Mouse (Mus musculus): ENCODE measurements at regions not wholly inside any gene's neighbourhood (a gene's known extent, or its start where the extent isn't known, plus 50 kb on each side); places are given as distances from the start of the nearest gene placed in this dataset.

- no peak for DNase-seq (ENCODE audit: low spot score)
Measured at GRCm38 (mm10) chr16:30160399-30160798, 96.2 kb downstream of the Hes1 start.

- no peak for DNase-seq (ENCODE audit: low spot score)
Measured at GRCm38 (mm10) chr16:30163303-30163702, 99.1 kb downstream of the Hes1 start.

- no peak for DNase-seq (ENCODE audit: low spot score)
Measured at GRCm38 (mm10) chr16:30165667-30166180, 101.5 kb downstream of the Hes1 start.

DNA sequence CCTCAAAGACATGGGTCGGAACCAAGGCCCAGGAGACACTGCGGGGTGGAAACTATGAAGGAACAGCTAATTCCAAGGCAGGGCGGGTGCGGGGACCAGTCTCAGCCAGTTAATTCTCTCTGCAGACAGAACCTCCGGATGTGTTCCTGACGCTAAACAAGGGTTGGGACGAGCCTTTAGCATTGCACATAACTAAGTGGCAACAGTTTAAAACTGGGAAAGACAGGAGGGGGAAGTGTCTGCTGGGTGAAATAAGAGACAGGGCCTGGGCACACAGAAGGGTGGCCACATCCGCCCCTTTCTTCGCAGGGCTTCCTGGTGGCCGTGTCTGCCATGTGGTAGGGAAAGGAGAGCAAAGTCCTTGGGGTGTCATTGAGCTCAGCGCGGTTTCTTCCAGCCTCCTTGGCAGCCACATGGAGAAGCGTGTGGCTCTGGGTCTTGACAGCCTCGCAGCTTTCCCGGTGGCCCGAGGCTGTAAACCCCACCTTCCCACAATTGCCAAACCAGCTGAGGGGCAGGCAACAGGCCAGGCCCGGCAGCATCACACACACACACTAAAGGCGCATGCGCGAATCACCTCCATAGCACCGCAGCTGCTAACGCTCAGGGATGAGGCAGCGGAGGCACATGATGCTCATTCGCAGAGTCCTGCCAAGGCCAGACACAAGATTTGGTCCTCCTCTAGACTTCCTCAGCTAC is 95.8 kb downstream of the Cpn2 start:
- no peak for DNase-seq (ENCODE audit: low spot score)

GRCm38 (mm10) chr16:30172136-30172731 is 95.1 kb downstream of the Cpn2 start:
- no peak for DNase-seq (ENCODE audit: low spot score)

- DNase-seq (ENCODE audit: low spot score): no peak
Measured at GRCm38 (mm10) chr16:30172798-30173202, 94.5 kb downstream of the Cpn2 start.

GRCm38 (mm10) chr16:30173953-30174874 is 93.1 kb downstream of the Cpn2 start:
- no peak for DNase-seq (ENCODE audit: low spot score)

DNA sequence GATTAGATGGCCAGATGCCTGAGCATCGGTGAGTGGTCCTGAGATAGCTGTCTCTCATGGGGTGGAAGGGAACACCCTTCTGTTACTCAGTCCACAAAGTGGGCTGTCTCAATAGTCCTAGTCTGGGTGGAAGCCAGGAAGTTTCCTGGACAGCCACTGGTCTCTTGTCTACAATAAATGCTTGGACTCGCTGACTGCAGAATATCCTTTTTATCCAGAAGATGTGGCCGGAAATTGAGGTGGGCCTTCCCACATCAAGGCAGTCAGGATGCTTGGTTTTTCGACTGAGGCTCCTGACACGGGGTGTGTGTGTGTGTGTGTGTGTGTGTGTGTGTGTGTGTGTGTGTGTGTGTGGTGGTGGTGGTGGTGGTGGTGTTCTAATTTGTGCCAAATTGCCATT is 91.0 kb downstream of the Cpn2 start:
- no peak for DNase-seq (ENCODE audit: low spot score)

GRCm38 (mm10) chr16:30177769-30178168 is 89.5 kb downstream of the Cpn2 start:
- no peak for DNase-seq (ENCODE audit: low spot score)

GRCm38 (mm10) chr16:30178596-30178995 is 88.7 kb downstream of the Cpn2 start:
- no peak for DNase-seq (ENCODE audit: low spot score)

DNA sequence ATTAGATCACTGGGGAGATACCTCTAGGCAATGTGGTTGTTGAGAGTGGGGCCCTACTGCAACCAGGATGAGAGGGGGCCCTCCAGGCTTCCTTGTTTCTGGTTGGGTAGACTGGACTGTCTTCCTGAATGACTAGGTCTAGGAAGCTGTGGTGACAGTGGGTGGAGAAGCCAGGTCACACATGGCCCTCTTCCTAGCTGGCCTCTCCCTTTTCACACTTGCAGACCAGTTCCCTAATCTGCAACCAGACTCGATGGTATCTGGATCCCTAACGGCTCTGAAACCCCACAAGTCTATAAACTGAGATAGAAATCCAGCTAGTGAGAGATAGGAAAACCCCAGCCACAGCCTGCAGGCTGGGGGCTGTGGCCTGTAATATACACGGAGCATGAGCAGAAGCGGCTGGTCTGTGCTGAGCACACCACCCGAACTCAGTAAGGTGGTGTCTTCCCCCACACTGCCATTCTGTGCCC is 87.8 kb downstream of the Cpn2 start:
- DNase-seq (ENCODE audit: low spot score): no peak

GRCm38 (mm10) chr16:30181116-30181515 is 86.2 kb downstream of the Cpn2 start:
- DNase-seq (ENCODE audit: low spot score): no peak

DNA sequence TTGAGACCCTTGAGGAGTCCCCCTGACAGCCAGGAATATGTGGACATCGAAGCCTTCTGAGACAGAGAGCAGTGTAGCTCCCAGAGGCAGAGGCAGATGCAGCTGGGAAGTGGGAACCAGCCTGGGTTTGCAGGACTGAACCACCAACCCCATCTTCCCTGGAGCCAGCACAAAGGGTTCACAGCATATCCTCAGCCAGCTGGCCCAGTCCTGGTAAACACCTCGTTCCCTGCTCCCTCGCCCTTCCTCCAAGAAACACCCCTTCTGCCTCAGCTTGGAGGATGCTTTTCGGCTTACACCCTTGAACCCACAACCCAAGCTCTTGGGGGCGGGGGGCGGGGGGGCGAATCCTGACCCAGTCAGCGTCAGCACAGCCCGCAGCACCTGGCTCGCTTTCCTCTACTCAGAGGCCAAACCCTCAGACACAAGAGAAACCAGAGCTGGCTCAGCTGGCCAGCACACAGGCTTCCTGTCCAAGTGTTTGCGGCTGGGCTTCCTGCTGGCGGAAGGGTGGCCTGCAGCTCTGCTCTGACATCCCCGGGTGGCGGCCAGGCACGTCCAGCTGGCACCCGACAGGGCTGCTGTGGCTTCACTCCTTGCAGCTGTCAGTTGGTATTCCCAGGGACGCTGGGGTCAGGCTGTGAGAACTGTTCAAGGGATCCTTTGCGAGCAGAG is 82.6 kb downstream of the Cpn2 start:
- peak; percentile 44 for DNase-seq (ENCODE audit: low spot score)

GRCm38 (mm10) chr16:30185707-30186106 is 81.6 kb downstream of the Cpn2 start:
- no peak for DNase-seq (ENCODE audit: low spot score)

DNA sequence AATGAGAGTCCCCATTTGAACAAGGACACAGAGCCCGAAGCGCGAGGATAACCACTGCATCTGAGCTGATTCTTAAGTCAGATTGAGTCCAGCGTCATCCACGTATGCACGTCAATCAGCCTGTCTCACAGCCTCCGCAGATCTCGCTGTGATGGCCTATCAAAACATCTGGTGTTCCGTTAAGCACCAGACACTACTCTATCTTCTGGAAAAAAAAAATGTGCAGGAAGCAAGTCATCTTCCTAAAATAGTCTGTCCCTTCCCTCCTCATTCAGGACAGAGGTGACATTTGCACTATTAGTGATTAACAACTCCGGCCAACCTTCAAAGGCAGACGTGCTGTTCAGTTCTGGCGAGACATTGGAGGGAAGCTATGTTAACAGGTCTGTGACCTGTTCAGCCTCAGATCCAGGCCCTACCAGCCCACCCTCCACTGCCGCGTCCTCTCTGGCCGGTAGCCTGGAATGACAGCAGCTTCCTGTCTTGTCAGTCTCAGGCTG is 81.0 kb downstream of the Cpn2 start:
- no peak for DNase-seq (ENCODE audit: low spot score)

DNA sequence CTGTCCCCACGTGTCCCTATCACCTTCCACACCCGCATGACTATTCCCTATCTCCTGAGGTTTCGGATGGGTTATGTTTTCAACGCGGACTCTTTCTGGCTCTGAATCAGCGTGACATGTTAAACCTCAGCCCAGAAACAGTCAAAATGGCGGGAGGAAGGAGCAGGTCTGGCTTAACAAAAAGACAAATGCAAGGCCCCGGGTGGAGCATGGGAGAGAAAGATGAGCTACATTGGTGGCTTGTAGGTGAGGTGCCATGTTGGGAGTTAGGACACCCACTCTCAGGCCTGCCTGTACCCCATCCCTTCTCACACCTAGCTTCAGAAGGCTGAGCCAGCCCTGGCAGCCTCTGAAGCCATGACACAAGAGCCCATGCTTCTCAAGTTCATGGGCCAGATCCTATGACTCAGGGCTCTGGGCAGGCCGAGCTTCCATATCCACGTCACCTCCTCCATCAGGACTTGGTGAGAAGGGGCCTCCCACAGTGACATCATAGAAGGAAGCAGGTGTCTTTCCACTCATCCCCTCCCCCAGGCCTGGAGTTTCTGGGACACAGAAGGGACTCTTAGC is 80.5 kb downstream of the Cpn2 start:
- no peak for DNase-seq (ENCODE audit: low spot score)

DNA sequence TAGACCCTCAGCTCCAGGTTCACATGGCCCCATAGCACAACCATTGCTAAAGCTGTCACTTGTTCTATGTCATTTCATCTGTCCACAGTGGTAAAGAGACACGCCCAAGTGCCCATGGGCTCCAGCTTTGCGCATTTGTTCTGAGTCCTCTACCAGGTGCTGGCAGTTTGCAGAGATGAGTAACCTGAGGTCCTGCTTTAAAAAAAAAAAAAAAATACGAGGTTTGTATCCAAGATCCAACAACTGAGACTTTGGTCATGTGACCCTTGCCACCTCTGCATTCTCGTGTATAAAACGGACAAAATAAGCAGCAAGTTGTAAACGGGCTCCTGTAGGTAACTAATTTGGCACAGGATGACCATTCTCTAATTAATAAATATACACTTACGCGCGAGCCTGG is 79.9 kb downstream of the Cpn2 start:
- no peak for DNase-seq (ENCODE audit: low spot score)

DNA sequence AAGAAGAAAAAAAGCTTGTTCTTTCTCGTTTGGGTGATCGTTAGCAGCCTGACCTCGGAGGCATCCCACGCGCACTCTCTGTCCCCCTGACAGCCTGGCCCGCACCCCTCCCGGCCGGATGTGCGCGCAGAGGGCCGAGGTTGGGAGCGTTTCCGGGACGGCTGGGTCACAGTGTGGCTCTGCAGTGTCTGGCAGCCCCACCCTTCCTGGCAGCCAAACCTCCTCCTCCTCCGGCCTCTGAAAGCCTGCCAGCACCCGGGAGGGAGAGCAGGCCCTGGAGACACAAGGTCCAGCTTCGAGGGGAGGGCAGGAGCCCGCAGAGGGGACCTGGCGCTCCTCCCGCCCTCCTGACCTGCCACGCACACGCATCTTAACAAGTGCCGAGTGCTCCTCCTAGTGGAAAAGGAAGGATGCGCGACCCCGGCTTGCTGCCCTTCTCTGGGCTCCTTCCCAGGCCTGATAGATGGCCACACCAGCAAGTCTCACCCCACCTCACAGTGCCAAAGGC is 79.3 kb downstream of the Cpn2 start:
- DNase-seq (ENCODE audit: low spot score): peak; percentile 88

- DNase-seq (ENCODE audit: low spot score): no peak
Measured at GRCm38 (mm10) chr16:30188769-30189430, 78.4 kb downstream of the Cpn2 start.

DNA sequence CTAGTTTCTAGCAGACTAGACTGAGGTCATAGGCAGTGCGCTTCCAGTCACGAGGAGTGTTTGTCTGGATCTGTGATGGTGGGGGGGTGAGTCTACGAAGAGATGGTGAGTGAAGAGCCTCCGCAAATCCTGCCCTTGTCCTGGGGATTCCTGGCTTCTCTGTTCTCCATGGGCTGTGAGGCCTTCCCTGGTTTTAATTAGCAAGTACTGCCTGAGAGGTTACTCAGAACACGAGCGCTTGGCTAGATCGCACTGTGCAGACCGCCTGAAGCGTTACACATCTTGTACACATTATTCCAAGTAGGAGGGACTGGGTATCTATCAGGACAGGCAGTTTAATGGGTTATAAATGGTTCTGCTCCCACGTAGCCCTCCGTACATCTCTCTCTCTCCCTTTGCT is 76.9 kb downstream of the Cpn2 start:
- no peak for DNase-seq (ENCODE audit: low spot score)
